Mouse (Mus musculus): Measurements from ENCODE around the gene Gabrg3. TPM values are rescaled to one million over a fixed set of nuclear protein-coding genes. Genes with fewer than 3 reads are reported as not detected.
A peak's percentile ranks its signal among the peaks of the same experiment; 100 is the strongest.

Gabrg3 gene
- polyA plus RNA-seq, 1 experiment from 2014 or later, result 0.36 TPM

GRCm38 (mm10) chr7:57000585-57001261, 386.3 kb downstream of the Gabrg3 start:
- no peak for ATAC-seq (ENCODE audit: low FRiP score, low read depth)
- H3K27ac ChIP-seq (replicated peaks), result no peak overlapping the region
- no peak overlapping the region for H3K4me2 ChIP-seq (replicated peaks)
- H3K36me3 ChIP-seq, result no peaks in the 10 kb centered on the region
- H3K9ac ChIP-seq (replicated peaks), result no peak overlapping the region
- no peaks in the 10 kb centered on the region for H3K4me1 ChIP-seq
- WGBS, result 95% methylated on average over 3 of the region's 3 CpGs
- H3K9me3 ChIP-seq, result no peaks in the 10 kb centered on the region
- no peaks in the 10 kb centered on the region for H3K27me3 ChIP-seq
- H3K4me3 ChIP-seq, result no peak overlapping the region

GRCm38 (mm10) chr7:56997713-56998624, 389.0 kb downstream of the Gabrg3 start:
- Histone ChIP-seq H3K36me3 (no peaks in the 10 kb centered on the region), H3K27me3 (no peaks in the 10 kb centered on the region), H3K4me1 (no peaks in the 10 kb centered on the region), H3K9ac (replicated peaks) (no peak overlapping the region), H3K27ac (replicated peaks) (no peak overlapping the region), H3K4me3 (no peak overlapping the region), H3K4me2 (replicated peaks) (no peak overlapping the region), H3K9me3 (no peaks in the 10 kb centered on the region)
- ATAC-seq (ENCODE audit: low FRiP score, low read depth), result no peak
- WGBS, result 92% methylated on average over 2 of the region's 2 CpGs

- ATAC-seq (ENCODE audit: low FRiP score, low read depth), result peak; percentile 58; the same call in 1 of the 2 replicates
- Histone ChIP-seq H3K27me3 (no peaks in the 10 kb centered on the region), H3K4me3 (no peak overlapping the region), H3K4me1 (no peaks in the 10 kb centered on the region), H3K4me2 (replicated peaks) (no peak overlapping the region), H3K27ac (replicated peaks) (no peak overlapping the region), H3K36me3 (no peaks in the 10 kb centered on the region), H3K9ac (replicated peaks) (no peak overlapping the region), H3K9me3 (no peaks in the 10 kb centered on the region)
- WGBS, result 81% methylated on average over 2 of the region's 2 CpGs
Measured at GRCm38 (mm10) chr7:56946398-56946797, 440.6 kb downstream of the Gabrg3 start.

- Histone ChIP-seq H3K4me1 (no peaks in the 10 kb centered on the region), H3K36me3 (no peaks in the 10 kb centered on the region), H3K4me3 (no peak overlapping the region), H3K27ac (replicated peaks) (no peak overlapping the region), H3K4me2 (replicated peaks) (no peak overlapping the region), H3K27me3 (no peaks in the 10 kb centered on the region), H3K9me3 (no peaks in the 10 kb centered on the region), H3K9ac (replicated peaks) (no peak overlapping the region)
- no peak for ATAC-seq (ENCODE audit: low FRiP score, low read depth)
- WGBS, result 90% methylated on average over 2 of the region's 2 CpGs
Measured at GRCm38 (mm10) chr7:56941606-56942005, 445.4 kb downstream of the Gabrg3 start.

- no peak overlapping the region for H3K9ac ChIP-seq (replicated peaks)
- H3K27me3 ChIP-seq, result no peaks in the 10 kb centered on the region
- H3K36me3 ChIP-seq, result no peaks in the 10 kb centered on the region
- H3K27ac ChIP-seq (replicated peaks), result no peak overlapping the region
- no peaks in the 10 kb centered on the region for H3K4me1 ChIP-seq
- ATAC-seq (ENCODE audit: low FRiP score, low read depth), result no peak
- H3K9me3 ChIP-seq, result no peaks in the 10 kb centered on the region
- 84% methylated on average over 5 of the region's 5 CpGs for WGBS
- H3K4me3 ChIP-seq, result no peak overlapping the region
- H3K4me2 ChIP-seq (replicated peaks), result no peak overlapping the region
Measured at GRCm38 (mm10) chr7:56938020-56938419, 449.0 kb downstream of the Gabrg3 start.

GRCm38 (mm10) chr7:56919499-56919898, 467.5 kb downstream of the Gabrg3 start:
- no peak overlapping the region for H3K27ac ChIP-seq (replicated peaks)
- no peak overlapping the region for H3K4me2 ChIP-seq (replicated peaks)
- no peak overlapping the region for H3K4me3 ChIP-seq
- ATAC-seq (ENCODE audit: low FRiP score, low read depth), result peak; percentile 73
- WGBS, result 50% methylated on average over 1 of the region's 1 CpGs
- no peaks in the 10 kb centered on the region for H3K36me3 ChIP-seq
- no peaks in the 10 kb centered on the region for H3K27me3 ChIP-seq
- no peak overlapping the region for H3K9ac ChIP-seq (replicated peaks)
- H3K9me3 ChIP-seq, result no peaks in the 10 kb centered on the region
- no peaks in the 10 kb centered on the region for H3K4me1 ChIP-seq

- 59% methylated on average over 2 of the region's 2 CpGs for WGBS
- Histone ChIP-seq H3K4me2 (replicated peaks) (no peak overlapping the region), H3K4me3 (no peak overlapping the region), H3K9me3 (no peaks in the 10 kb centered on the region), H3K27ac (replicated peaks) (no peak overlapping the region), H3K27me3 (no peaks in the 10 kb centered on the region), H3K9ac (replicated peaks) (no peak overlapping the region), H3K36me3 (no peaks in the 10 kb centered on the region), H3K4me1 (no peaks in the 10 kb centered on the region)
- ATAC-seq (ENCODE audit: low FRiP score, low read depth), result peak; percentile 88
Measured at GRCm38 (mm10) chr7:56914862-56915261, 472.1 kb downstream of the Gabrg3 start.

- no peaks in the 10 kb centered on the region for H3K36me3 ChIP-seq
- no peaks in the 10 kb centered on the region for H3K9me3 ChIP-seq
- no peak overlapping the region for H3K27ac ChIP-seq (replicated peaks)
- WGBS, result 44% methylated on average over 4 of the region's 4 CpGs
- H3K9ac ChIP-seq (replicated peaks), result no peak overlapping the region
- H3K4me2 ChIP-seq (replicated peaks), result no peak overlapping the region
- no peaks in the 10 kb centered on the region for H3K4me1 ChIP-seq
- H3K4me3 ChIP-seq, result no peak overlapping the region
- H3K27me3 ChIP-seq, result no peaks in the 10 kb centered on the region
- ATAC-seq (ENCODE audit: low FRiP score, low read depth), result no peak
Measured at GRCm38 (mm10) chr7:56899762-56900161, 487.2 kb downstream of the Gabrg3 start.

GRCm38 (mm10) chr7:56867314-56868075, 519.5 kb downstream of the Gabrg3 start:
- H3K9ac ChIP-seq (replicated peaks), result no peak overlapping the region
- no peak overlapping the region for H3K4me3 ChIP-seq
- no peaks in the 10 kb centered on the region for H3K4me1 ChIP-seq
- 0 out of 2 replicates have a peak, but pooled peaks cover 4% of the 10 kb centered on the region for H3K9me3 ChIP-seq
- no peak overlapping the region for H3K27ac ChIP-seq (replicated peaks)
- H3K27me3 ChIP-seq, result no peaks in the 10 kb centered on the region
- no peaks in the 10 kb centered on the region for H3K36me3 ChIP-seq
- no peak overlapping the region for H3K4me2 ChIP-seq (replicated peaks)
- 95% methylated on average over 1 of the region's 1 CpGs for WGBS
- no peak for ATAC-seq (ENCODE audit: low FRiP score, low read depth)

- Histone ChIP-seq H3K27me3 (no peaks in the 10 kb centered on the region), H3K4me1 (no peaks in the 10 kb centered on the region)
- ATAC-seq (ENCODE audit: low FRiP score, low read depth), result no peak
Measured at GRCm38 (mm10) chr7:56843565-56843964, 543.4 kb downstream of the Gabrg3 start.

GRCm38 (mm10) chr7:56825446-56825845, 561.5 kb downstream of the Gabrg3 start:
- Histone ChIP-seq H3K27ac (replicated peaks) (no peak overlapping the region), H3K4me1 (no peaks in the 10 kb centered on the region), H3K4me2 (replicated peaks) (no peak overlapping the region), H3K36me3 (no peaks in the 10 kb centered on the region), H3K9ac (replicated peaks) (no peak overlapping the region), H3K27me3 (no peaks in the 10 kb centered on the region), H3K9me3 (no peaks in the 10 kb centered on the region), H3K4me3 (no peak overlapping the region)
- 86% methylated on average over 6 of the region's 6 CpGs for WGBS
- ATAC-seq (ENCODE audit: low FRiP score, low read depth), result no peak

More at GRCm38 (mm10) chr7:56843565-56843964, 543.4 kb downstream of the Gabrg3 start:
- Histone ChIP-seq H3K9me3 (no peaks in the 10 kb centered on the region), H3K9ac (replicated peaks) (no peak overlapping the region), H3K27ac (replicated peaks) (no peak overlapping the region), H3K4me2 (replicated peaks) (no peak overlapping the region), H3K36me3 (no peaks in the 10 kb centered on the region), H3K4me3 (no peak overlapping the region)
- 93% methylated on average over 5 of the region's 5 CpGs for WGBS

- Histone ChIP-seq H3K27ac (replicated peaks) (no peak overlapping the region), H3K9me3 (no peaks in the 10 kb centered on the region), H3K36me3 (no peaks in the 10 kb centered on the region), H3K4me2 (replicated peaks) (no peak overlapping the region), H3K4me3 (no peak overlapping the region), H3K4me1 (no peaks in the 10 kb centered on the region), H3K27me3 (no peaks in the 10 kb centered on the region), H3K9ac (replicated peaks) (no peak overlapping the region)
- ATAC-seq (ENCODE audit: low FRiP score, low read depth), result no peak
- WGBS, result 91% methylated on average over 1 of the region's 1 CpGs
Measured at GRCm38 (mm10) chr7:56801841-56802240, 585.1 kb downstream of the Gabrg3 start.
